Mouse (Mus musculus): ENCODE data around the gene Inha. TPM values are rescaled to one million over a fixed set of nuclear protein-coding genes. Genes with fewer than 3 reads are reported as not detected.

Gene Inha
- polyA plus RNA-seq, 1 experiment from 2014 or later = 0.90 TPM

- Histone ChIP-seq H3K4me2 (ENCODE audit: low read depth, low read length) (no peak overlapping the region), H3K4me1 (ENCODE audit: control insufficient read depth, low read depth, low read length) (no peaks in the 10 kb centered on the region), H3K27ac (ENCODE audit: low read length) (no peak overlapping the region), H3K9me3 (replicated peaks; ENCODE audit: control insufficient read depth, low read length) (no peaks in the 10 kb centered on the region), H3K27me3 (ENCODE audit: control insufficient read depth, insufficient read depth, low read depth, low read length) (no peaks in the 10 kb centered on the region), H3K9ac (ENCODE audit: low read depth, low read length) (no peak overlapping the region), H3K4me3 (ENCODE audit: low read depth, low read length) (no peak overlapping the region), H3K36me3 (ENCODE audit: control insufficient read depth, insufficient read depth) (no peaks in the 10 kb centered on the region)
- WGBS (ENCODE audit: insufficient replicate concordance) = 65% methylated on average over 18 of the region's 18 CpGs
- no peak for ATAC-seq (ENCODE audit: low read depth)
These were observed 51.7 kb downstream of the Inha start for GRCm38 (mm10) chr1:75558388-75559178.

- peak; percentile 82 for ATAC-seq (ENCODE audit: low read depth)
- no peak overlapping the region for H3K4me2 ChIP-seq (ENCODE audit: low read depth, low read length)
- no peaks in the 10 kb centered on the region for H3K4me1 ChIP-seq (ENCODE audit: control insufficient read depth, low read depth, low read length)
- WGBS (ENCODE audit: insufficient replicate concordance) = 9% methylated on average over 17 of the region's 17 CpGs
- no peak overlapping the region for H3K9ac ChIP-seq (ENCODE audit: low read depth, low read length)
- no peaks in the 10 kb centered on the region for H3K9me3 ChIP-seq (replicated peaks; ENCODE audit: control insufficient read depth, low read length)
- no peak overlapping the region for H3K4me3 ChIP-seq (ENCODE audit: low read depth, low read length)
- no peak overlapping the region for H3K27ac ChIP-seq (ENCODE audit: low read length)
- H3K27me3 ChIP-seq (ENCODE audit: control insufficient read depth, insufficient read depth, low read depth, low read length) = no peaks in the 10 kb centered on the region
- no peaks in the 10 kb centered on the region for H3K36me3 ChIP-seq (ENCODE audit: control insufficient read depth, insufficient read depth)
These were observed 52.5 kb downstream of the Inha start for GRCm38 (mm10) chr1:75559212-75559925.

Other genes with a start within 250 kb of the Inha start
- 0.04 and 0.11 TPM in 2 replicates for gene Ptprn, start 242.6 kb upstream of the Inha start, polyA plus RNA-seq (2015; fragmentation: Nextera tagmentation; extraction: Ambion mirVana)
- 0.15 TPM in 1 of 2 replicates, not detected in the other for gene Resp18, start 228.7 kb upstream of the Inha start, polyA plus RNA-seq (2015; fragmentation: Nextera tagmentation; extraction: Ambion mirVana)
- 52.4 and 52.7 TPM in 2 replicates for gene Dnpep, start 189.1 kb upstream of the Inha start, polyA plus RNA-seq (2015; fragmentation: Nextera tagmentation; extraction: Ambion mirVana)
- gene Des, start 146.7 kb upstream of the Inha start, polyA plus RNA-seq (2015; fragmentation: Nextera tagmentation; extraction: Ambion mirVana) = 7.2 and 13.9 TPM in 2 replicates
- 7.6 and 8.0 TPM in 2 replicates for gene Speg, start 131.8 kb upstream of the Inha start, polyA plus RNA-seq (2015; fragmentation: Nextera tagmentation; extraction: Ambion mirVana)
- gene Gmppa, start 71.1 kb upstream of the Inha start, polyA plus RNA-seq (2015; fragmentation: Nextera tagmentation; extraction: Ambion mirVana) = 32.5 and 35.7 TPM in 2 replicates
- 0.06 TPM in 1 of 2 replicates, not detected in the other for gene Asic4, start 56.6 kb upstream of the Inha start, polyA plus RNA-seq (2015; fragmentation: Nextera tagmentation; extraction: Ambion mirVana)
- 2.6 and 3.1 TPM in 2 replicates for gene Chpf, start 27.8 kb upstream of the Inha start, polyA plus RNA-seq (2015; fragmentation: Nextera tagmentation; extraction: Ambion mirVana)
- 0.06 and 0.07 TPM in 2 replicates for gene Tmem198, start 27.5 kb upstream of the Inha start, polyA plus RNA-seq (2015; fragmentation: Nextera tagmentation; extraction: Ambion mirVana)
- gene Obsl1, start 625 bp upstream of the Inha start, polyA plus RNA-seq (2015; fragmentation: Nextera tagmentation; extraction: Ambion mirVana) = 4.0 and 6.3 TPM in 2 replicates
- 4.9 and 5.7 TPM in 2 replicates for gene Stk11ip, start 14.5 kb downstream of the Inha start, polyA plus RNA-seq (2015; fragmentation: Nextera tagmentation; extraction: Ambion mirVana)
- gene Slc4a3, start 39.2 kb downstream of the Inha start, polyA plus RNA-seq (2015; fragmentation: Nextera tagmentation; extraction: Ambion mirVana) = 0.71 and 1.1 TPM in 2 replicates